Mouse (Mus musculus) embryonic facial prominence, embryonic 13.5 days (tissue): ENCODE results near the gene Actb. TPM values are rescaled to one million over a fixed set of nuclear protein-coding genes. Genes with fewer than 3 reads are reported as not detected.
"Not testable (repeated sequence)": the region's sequence is repeated elsewhere in the genome, so short reads cannot be mapped to it uniquely, and the experiment has no call there.

Experiments used
- ATAC-seq: fragments of 200-750 bp; cut with Nextera tagmentation; 2 replicates; pipeline ENCODE4 v1.8.0; 2017; ENCODE audit warnings: low read depth; ENCODE audit not compliant: insufficient number of reproducible peaks, insufficient read depth, low FRiP score, low TSS enrichment
- H3K27ac ChIP-seq: fragments of 300-500 bp; sonication (generic); 2 replicates; pipeline ENCODE4 v1.5.1; 2015; ENCODE audit warnings: moderate library complexity, mild to moderate bottlenecking, inconsistent platforms
- H3K27me3 ChIP-seq: fragments of 300-500 bp; sonication (generic); 2 replicates; pipeline ENCODE4 v1.6.1; 2015; ENCODE audit warnings: mild to moderate bottlenecking, inconsistent platforms
- H3K36me3 ChIP-seq: fragments of 300-500 bp; sonication (generic); 2 replicates; pipeline ENCODE4 v1.6.1; 2015; ENCODE audit warnings: mild to moderate bottlenecking, inconsistent platforms
- H3K4me1 ChIP-seq: fragments of 300-500 bp; sonication (generic); 2 replicates; pipeline ENCODE4 v1.6.1; 2015; ENCODE audit warnings: inconsistent platforms
- H3K4me2 ChIP-seq: fragments of 300-500 bp; sonication (generic); 2 replicates; pipeline ENCODE4 v1.6.1; 2015; ENCODE audit warnings: moderate library complexity, mild to moderate bottlenecking, inconsistent platforms
- H3K4me3 ChIP-seq: fragments of 300-500 bp; sonication (generic); 2 replicates; pipeline ENCODE4 v1.5.1; 2015; ENCODE audit warnings: mild to moderate bottlenecking, inconsistent platforms
- H3K9ac ChIP-seq: fragments of 300-500 bp; sonication (generic); 2 replicates; pipeline ENCODE4 v1.6.1; 2015; ENCODE audit warnings: mild to moderate bottlenecking, inconsistent platforms
- H3K9me3 ChIP-seq: fragments of 300-500 bp; sonication (generic); 2 replicates; pipeline ENCODE4 v1.6.1; 2016; ENCODE audit warnings: inconsistent platforms
- WGBS: fragments of 180-500 bp; shearing (Covaris S2); methylation state at CpG from one replicate; pipeline ENCODE4 v1.1.7; 2015; ENCODE audit warnings: mixed read lengths; 5-methylcytosine and 5-hydroxymethylcytosine counted together
- polyA plus RNA-seq: library from polyadenylated mRNA; unstranded; fragments of >200 nt; fragmentation: Nextera tagmentation; extraction: Ambion mirVana; gene quantifications from 2 replicates; pipeline ENCODE4 v1.2.1, GENCODE M21; 2015

The Actb gene
- polyA plus RNA-seq, 1 experiment from 2014 or later: 16,597 TPM

DNA sequence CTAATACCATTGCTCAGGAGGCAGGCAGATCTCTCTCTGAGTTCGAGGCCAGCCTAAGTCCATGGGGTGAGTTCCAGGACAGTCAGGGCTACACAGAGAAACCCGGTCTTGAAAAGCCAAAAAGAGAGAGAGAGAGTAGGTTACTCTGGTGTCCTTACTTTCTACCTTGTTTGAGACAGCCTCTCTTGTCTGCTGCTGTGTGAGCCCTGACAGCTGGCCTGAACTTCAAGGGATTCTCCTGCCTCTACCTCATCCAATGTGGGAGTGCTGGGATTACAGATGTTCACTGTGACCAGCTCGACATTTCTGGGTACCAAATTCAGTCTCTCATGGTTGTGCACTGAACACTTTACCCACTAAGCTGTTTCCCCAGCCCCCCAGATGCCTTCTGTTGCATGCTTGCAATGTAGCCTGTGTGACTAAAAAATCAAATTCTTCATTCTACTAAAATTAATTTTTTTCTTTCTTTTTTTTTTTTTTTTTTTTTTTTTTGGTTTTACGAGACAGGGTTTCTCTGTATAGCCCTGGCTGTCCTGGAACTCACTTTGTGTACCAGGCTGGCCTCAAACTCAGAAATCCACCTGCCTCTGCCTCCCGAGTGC lies 6.5 kb downstream of the Actb start:
- no peaks in the 10 kb centered on the region for H3K27me3 ChIP-seq
- no peak overlapping the region for H3K4me2 ChIP-seq
- no peak overlapping the region for H3K27ac ChIP-seq
- no peak for ATAC-seq
- H3K9me3 ChIP-seq: no peaks in the 10 kb centered on the region
- peaks cover 26% of the 10 kb centered on the region for H3K4me1 ChIP-seq
- WGBS: 79% methylated on average over 5 of the region's 5 CpGs
- no peak overlapping the region for H3K9ac ChIP-seq
- no peak overlapping the region for H3K4me3 ChIP-seq
- H3K36me3 ChIP-seq: peaks cover 59% of the 10 kb centered on the region

DNA sequence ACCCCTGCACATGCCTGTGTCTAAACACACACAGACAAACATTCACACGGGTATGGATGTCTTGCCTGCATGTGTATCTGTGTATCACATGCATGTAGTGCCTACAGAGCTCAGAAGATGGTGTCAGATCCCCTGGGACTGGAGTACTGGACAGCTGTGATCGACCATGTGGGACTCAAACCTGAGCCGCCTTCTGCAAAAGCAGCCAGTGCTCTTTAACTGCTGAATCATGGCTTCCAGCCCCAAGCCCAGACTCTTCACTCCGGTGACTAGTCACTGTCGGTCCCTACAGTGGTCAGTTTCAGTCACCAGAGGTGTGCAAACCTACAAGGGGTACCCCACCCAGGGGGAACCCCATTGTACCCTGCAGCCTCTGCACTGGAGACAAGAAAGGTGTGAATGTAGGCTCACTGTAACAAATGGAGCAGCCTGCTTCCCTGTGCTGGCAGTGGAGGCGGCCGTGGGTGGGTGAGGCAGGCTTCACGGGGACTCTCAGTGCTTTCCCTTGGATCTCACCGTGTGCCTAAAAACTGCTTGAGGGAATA lies 7.4 kb downstream of the Actb start:
- Histone ChIP-seq H3K27ac (no peak overlapping the region; the same call in 1 of the 2 replicates), H3K9ac (no peak overlapping the region), H3K4me1 (peaks cover 22% of the 10 kb centered on the region), H3K9me3 (no peaks in the 10 kb centered on the region), H3K36me3 (peaks cover 50% of the 10 kb centered on the region), H3K4me3 (no peak overlapping the region), H3K27me3 (no peaks in the 10 kb centered on the region), H3K4me2 (no peak overlapping the region)
- no peak for ATAC-seq
- 85% methylated on average over 9 of the region's 9 CpGs for WGBS

DNA sequence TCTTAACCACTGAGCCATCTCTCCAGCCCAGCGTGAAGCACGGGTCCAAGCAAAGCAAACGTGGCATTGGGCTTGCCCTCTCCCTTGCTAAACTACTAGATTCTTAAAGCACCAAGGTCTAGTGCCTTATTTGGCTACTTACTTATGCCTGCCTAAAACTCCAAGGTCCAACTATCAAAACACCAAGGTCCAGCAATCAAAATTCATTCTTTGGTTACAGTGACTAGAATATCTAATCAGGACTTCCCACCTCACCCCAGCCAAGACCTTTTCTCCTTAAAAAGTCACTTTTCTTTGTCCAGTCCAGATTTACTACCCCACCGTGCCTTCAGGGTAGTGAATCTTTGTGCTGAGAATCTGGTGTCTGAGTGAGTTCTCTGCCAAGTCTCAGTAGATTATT lies 8.2 kb downstream of the Actb start:
- Histone ChIP-seq H3K36me3 (peaks cover 44% of the 10 kb centered on the region), H3K9me3 (no peaks in the 10 kb centered on the region), H3K4me1 (peaks cover 22% of the 10 kb centered on the region), H3K27me3 (no peaks in the 10 kb centered on the region), H3K9ac (no peak overlapping the region), H3K4me3 (no peak overlapping the region), H3K4me2 (no peak overlapping the region), H3K27ac (no peak overlapping the region)
- no peak for ATAC-seq
- 89% methylated on average over 4 of the region's 4 CpGs for WGBS

DNA sequence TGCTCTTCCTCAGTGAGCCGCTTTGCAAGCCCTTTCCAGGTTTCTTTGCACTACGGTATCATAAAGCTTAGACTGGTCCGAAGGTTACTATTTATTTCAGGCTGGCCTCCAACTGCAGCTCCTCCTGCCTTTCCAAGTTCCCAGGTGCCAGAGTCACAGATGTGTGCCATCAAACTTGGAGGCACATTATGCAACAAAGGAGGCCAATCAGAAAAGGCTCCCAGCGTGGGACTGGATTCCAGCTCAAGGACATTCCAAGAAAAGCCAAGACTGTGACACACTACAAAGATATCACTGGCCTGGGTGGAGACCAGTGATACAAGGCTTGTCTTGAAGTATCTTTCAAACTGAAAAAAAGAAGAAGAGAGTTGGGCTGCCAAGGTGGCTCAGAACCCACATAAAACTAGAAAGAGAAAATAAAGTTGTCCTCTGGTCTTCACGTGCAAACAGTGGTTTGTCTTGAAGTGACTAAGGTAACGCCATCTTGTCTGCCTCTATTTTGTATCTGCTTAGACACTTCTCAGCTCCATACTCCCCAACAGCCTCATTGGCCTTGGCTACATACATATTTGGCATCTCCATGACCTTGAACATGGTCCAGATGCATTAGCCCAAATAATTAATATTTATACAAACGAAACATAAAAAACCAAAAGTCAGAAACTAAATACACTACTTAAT lies 8.8 kb downstream of the Actb start:
- WGBS: 93% methylated on average over 7 of the region's 7 CpGs
- no peaks in the 10 kb centered on the region for H3K27me3 ChIP-seq
- H3K36me3 ChIP-seq: peaks cover 38% of the 10 kb centered on the region
- H3K4me1 ChIP-seq: peaks cover 19% of the 10 kb centered on the region
- H3K4me2 ChIP-seq: no peak overlapping the region
- no peak overlapping the region for H3K9ac ChIP-seq
- no peak for ATAC-seq
- no peak overlapping the region for H3K4me3 ChIP-seq
- H3K27ac ChIP-seq: no peak overlapping the region
- H3K9me3 ChIP-seq: no peaks in the 10 kb centered on the region

- Histone ChIP-seq H3K27me3 (no peaks in the 10 kb centered on the region), H3K9ac (no peak overlapping the region), H3K4me3 (no peak overlapping the region), H3K9me3 (no peaks in the 10 kb centered on the region), H3K4me1 (peaks cover 15% of the 10 kb centered on the region), H3K36me3 (peaks cover 28% of the 10 kb centered on the region), H3K27ac (no peak overlapping the region), H3K4me2 (no peak overlapping the region)
- 89% methylated on average over 5 of the region's 5 CpGs for WGBS
- no peak for ATAC-seq
Observed at GRCm38 (mm10) chr5:142896713-142897112, 9.8 kb downstream of the Actb start.

GRCm38 (mm10) chr5:142896192-142896591 lies 10.4 kb downstream of the Actb start:
- ATAC-seq: no peak
- Histone ChIP-seq H3K4me2 (peak overlapping the region; percentile 91; the same call in 1 of the 2 replicates), H3K36me3 (peaks cover 23% of the 10 kb centered on the region), H3K9me3 (no peaks in the 10 kb centered on the region), H3K9ac (no peak overlapping the region), H3K4me3 (peak overlapping the region; percentile 80; the same call in 1 of the 2 replicates), H3K27ac (no peak overlapping the region), H3K4me1 (peaks cover 15% of the 10 kb centered on the region), H3K27me3 (no peaks in the 10 kb centered on the region)
- 72% methylated on average over 10 of the region's 10 CpGs for WGBS

DNA sequence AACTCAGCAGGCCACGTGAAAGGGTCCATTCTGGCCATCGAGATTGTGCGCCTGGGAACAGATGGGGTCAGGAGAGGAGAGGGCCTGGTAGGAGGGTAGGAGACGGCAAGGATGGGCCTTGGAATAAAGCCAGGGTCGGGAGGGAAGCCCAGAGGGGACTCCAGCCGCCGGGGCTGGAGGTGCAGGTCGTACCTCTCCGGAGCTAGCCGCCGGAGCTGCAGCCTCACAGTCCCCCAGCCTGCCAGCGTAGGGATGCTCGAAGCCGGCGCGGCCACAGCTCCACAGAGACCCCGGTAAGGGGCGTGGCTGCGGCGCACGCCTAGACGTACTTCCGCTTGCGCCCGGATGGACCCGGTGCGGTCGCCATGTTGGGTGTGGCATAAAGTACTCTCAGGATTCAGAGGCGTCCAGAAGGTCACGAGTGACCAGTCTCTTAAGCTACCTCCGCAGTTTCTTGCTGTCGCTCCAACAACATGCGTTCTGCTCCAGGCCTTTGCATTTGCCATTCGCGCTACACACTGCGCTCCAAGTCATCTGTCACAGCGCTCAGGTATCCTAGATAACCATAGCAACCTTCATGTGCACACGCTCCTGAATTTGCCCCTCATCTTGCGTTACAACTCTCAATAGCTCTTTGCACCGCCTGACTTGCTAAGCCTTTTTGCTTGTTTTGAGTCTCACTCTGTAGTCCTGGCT lies 11.5 kb downstream of the Actb start, which contains the start of gene Fbxl18:
TSS of gene Fbxl18 (minus strand) at position 504 of the 696 bp plus-strand sequence.
- peak within 1 kb of the TSS; percentile 68 for H3K27ac ChIP-seq
- peak within 1 kb of the TSS; percentile 80 for H3K4me3 ChIP-seq
- no peaks in the 10 kb centered on the region for H3K9me3 ChIP-seq
- peak within 1 kb of the TSS; percentile 91 for H3K4me2 ChIP-seq
- H3K36me3 ChIP-seq: peaks cover 13% of the 10 kb centered on the region
- peak; percentile 89 for ATAC-seq
- no peaks in the 10 kb centered on the region for H3K27me3 ChIP-seq
- peak within 1 kb of the TSS; percentile 91 for H3K9ac ChIP-seq
- peaks cover 15% of the 10 kb centered on the region for H3K4me1 ChIP-seq
- WGBS: under 1% methylated on average over 40 of the region's 40 CpGs

DNA sequence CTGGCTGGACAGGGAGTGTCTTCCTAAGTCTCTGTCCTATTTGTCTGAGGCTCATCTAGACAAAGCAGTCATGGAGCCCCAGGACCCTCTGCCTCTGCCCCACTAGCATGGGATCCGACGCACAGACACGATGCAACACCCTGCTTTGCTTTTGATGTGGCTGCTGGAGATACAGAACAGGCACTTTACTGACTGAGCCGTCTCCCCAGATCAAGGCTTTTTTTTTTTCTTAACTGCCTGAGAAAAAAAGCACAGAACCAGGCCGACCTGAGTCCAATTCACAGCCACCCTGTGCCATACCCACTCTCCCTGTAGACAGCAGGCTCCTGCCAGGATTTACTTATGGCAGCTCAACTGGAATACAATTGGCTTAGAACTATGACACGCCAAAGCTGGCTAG lies 15.2 kb downstream of the Actb start:
- Histone ChIP-seq H3K9ac (no peak overlapping the region), H3K9me3 (no peaks in the 10 kb centered on the region), H3K36me3 (peaks cover 9% of the 10 kb centered on the region), H3K27ac (no peak overlapping the region), H3K4me2 (no peak overlapping the region), H3K4me3 (no peak overlapping the region), H3K27me3 (no peaks in the 10 kb centered on the region), H3K4me1 (peaks cover 15% of the 10 kb centered on the region)
- WGBS: 77% methylated on average over 6 of the region's 6 CpGs
- ATAC-seq: no peak

DNA sequence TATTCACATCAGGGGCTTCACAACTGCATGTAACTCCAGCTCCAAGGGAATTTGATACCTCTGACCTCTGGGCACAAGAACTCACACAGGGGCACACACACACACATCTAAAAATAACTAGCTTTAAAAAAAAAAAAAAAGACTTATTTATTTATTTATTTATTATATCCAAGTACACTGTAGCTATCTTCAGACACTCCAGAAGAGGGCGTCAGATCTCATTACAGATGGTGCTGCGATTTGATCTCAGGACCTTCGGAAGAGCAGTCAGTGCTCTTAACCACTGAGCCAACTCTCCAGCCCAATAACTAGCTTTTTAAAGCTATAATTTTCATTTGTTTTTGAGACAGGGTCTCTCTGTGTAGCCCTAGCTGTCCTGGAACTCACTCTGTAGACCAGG lies 19.0 kb downstream of the Actb start:
- peaks cover 44% of the 10 kb centered on the region for H3K36me3 ChIP-seq
- not testable (repeated sequence) for H3K9me3 ChIP-seq, H3K27me3 ChIP-seq, H3K4me2 ChIP-seq, H3K4me1 ChIP-seq, H3K27ac ChIP-seq, H3K4me3 ChIP-seq, ATAC-seq, H3K9ac ChIP-seq
- 92% methylated on average over 3 of the region's 3 CpGs for WGBS

DNA sequence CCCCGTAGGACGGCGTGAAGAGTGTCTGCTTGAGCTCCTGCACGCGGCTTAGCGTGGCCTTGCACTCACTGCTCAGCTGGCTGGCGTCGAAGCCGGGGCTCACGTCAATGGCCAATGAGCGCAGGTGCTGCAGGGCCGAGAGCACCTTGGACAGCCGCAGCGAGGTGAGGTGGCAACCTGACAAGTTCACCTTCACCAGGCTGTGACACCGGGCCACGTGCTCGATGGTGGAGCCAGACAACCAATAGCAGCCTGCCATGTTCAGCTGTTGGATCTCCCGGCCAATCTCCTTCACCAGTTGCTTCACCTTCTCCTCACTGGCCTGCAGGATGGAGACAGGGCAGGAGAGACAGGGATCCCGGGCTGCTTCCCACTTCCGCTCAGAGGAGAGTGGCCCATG lies 19.8 kb downstream of the Actb start:
- H3K4me3 ChIP-seq: no peak overlapping the region
- H3K36me3 ChIP-seq: peaks cover 50% of the 10 kb centered on the region
- ATAC-seq: no peak
- peaks cover under 1% of the 10 kb centered on the region; the same call in 1 of the 2 replicates for H3K4me1 ChIP-seq
- no peaks in the 10 kb centered on the region for H3K27me3 ChIP-seq
- H3K4me2 ChIP-seq: no peak overlapping the region
- H3K9ac ChIP-seq: no peak overlapping the region
- WGBS: 94% methylated on average over 20 of the region's 20 CpGs
- H3K27ac ChIP-seq: no peak overlapping the region
- H3K9me3 ChIP-seq: no peaks in the 10 kb centered on the region

GRCm38 (mm10) chr5:142886181-142886580 lies 20.4 kb downstream of the Actb start:
- WGBS: 94% methylated on average over 19 of the region's 19 CpGs
- ATAC-seq: no peak

More at GRCm38 (mm10) chr5:142886181-142886580, 20.4 kb downstream of the Actb start:
- Histone ChIP-seq H3K9me3 (no peaks in the 10 kb centered on the region), H3K4me2 (no peak overlapping the region), H3K9ac (no peak overlapping the region), H3K27ac (no peak overlapping the region), H3K36me3 (peaks cover 52% of the 10 kb centered on the region), H3K4me1 (peaks cover 5% of the 10 kb centered on the region), H3K27me3 (no peaks in the 10 kb centered on the region), H3K4me3 (no peak overlapping the region)
